Mouse (Mus musculus): Measurements from ENCODE around the gene Slc16a10.

DNA sequence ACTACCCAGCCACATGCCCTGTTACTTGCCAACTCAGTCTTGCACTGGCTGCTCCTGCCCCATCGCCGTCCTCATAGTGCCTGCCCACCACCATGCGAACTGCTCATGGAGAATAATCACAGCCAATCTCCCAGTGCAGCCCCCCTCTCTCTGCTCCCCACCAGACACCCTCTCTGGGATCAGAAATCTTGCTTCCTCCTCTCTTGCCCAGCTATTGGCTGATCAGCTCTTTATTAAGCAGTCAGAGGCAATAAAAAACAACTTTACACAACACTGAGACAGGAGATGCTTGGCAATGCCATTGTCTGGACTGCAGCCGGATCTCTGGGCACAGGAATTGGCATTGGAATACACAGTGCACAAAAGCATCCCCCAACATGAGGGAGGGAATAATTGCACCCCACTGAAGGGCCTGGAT is 28.1 kb upstream of the Slc16a10 start:
- TF ChIP-seq POLR2A (IDR thresholded peaks at IDR 0.05; ENCODE audit: insufficient read depth, low read length), result no peak
- no peak for TF ChIP-seq EP300 (IDR thresholded peaks at IDR 0.05; ENCODE audit: insufficient read depth, low read depth, low read length)
- no peak for TF ChIP-seq CTCF (IDR thresholded peaks at IDR 0.05; ENCODE audit: low read depth, low read length)

Data from ES-Bruce4 (cell line).